Mouse (Mus musculus) heart, adult 18-20 months (tissue): ENCODE data around the gene 9330182O14Rik. TPM values are rescaled to one million over a fixed set of nuclear protein-coding genes. Genes with fewer than 3 reads are reported as not detected.

ENCODE experiments used
- microRNA-seq, 2 experiments: library from miRNA; unstranded; fragments of <30 nt; microRNA quantifications; one replicate each; pipeline ENCODE4 v1.2.0; 2022
- total RNA-seq, 2 experiments: library from RNA; stranded (reverse); gene quantifications; 2 replicates each; pipeline ENCODE4 v1.2.3; 2021

Gene 9330182O14Rik
- total RNA-seq, 2 experiments from 2014 or later: not detected

Small RNAs within 50 kb of the gene (microRNA-seq; reads per million reads assigned to microRNA genes)
- 0 reads per million in 2 experiments for gene Gm25958
